Mouse (Mus musculus) cerebellum, adult 2 months (tissue): ENCODE data around the gene Tcf15.

Experiments used
- CTCF ChIP-seq: fragments of 200-500 bp; IDR thresholded peaks from 2 replicates; pipeline ENCODE4 v1.5.1; 2011; ENCODE audit warnings: low read depth, mild to moderate bottlenecking, control low read depth, low read length, moderate library complexity, borderline replicate concordance; ENCODE audit not compliant: insufficient read depth
- POLR2A ChIP-seq: fragments of 200-500 bp; IDR thresholded peaks from 2 replicates; pipeline ENCODE4 v1.6.1; 2011; ENCODE audit warnings: low read length, control low read depth, borderline replicate concordance; ENCODE audit not compliant: insufficient read depth

GRCm38 (mm10) chr2:152106225-152106595 is 37.2 kb upstream of the Tcf15 start:
- TF ChIP-seq CTCF, result no peak
- no peak for TF ChIP-seq POLR2A
